Mouse (Mus musculus): ENCODE data around the gene Bmf. TPM values are rescaled to one million over a fixed set of nuclear protein-coding genes. Genes with fewer than 3 reads are reported as not detected.

Bmf gene
- 14.4 and 26.8 TPM in 2 replicates for total RNA-seq (2021)
- long read RNA-seq, experiment 1, full-length matches to known transcripts, result 1 of 4 reads
- long read RNA-seq, experiment 1, partial matches to known transcripts, result 0 of 4 reads
- long read RNA-seq, experiment 1, other reads (novel, unspliced or antisense), result 3 of 4 reads
- long read RNA-seq, experiment 2, partial matches to known transcripts, result 0 of 1 reads
- long read RNA-seq, experiment 2, other reads (novel, unspliced or antisense), result 1 of 1 reads

DNA sequence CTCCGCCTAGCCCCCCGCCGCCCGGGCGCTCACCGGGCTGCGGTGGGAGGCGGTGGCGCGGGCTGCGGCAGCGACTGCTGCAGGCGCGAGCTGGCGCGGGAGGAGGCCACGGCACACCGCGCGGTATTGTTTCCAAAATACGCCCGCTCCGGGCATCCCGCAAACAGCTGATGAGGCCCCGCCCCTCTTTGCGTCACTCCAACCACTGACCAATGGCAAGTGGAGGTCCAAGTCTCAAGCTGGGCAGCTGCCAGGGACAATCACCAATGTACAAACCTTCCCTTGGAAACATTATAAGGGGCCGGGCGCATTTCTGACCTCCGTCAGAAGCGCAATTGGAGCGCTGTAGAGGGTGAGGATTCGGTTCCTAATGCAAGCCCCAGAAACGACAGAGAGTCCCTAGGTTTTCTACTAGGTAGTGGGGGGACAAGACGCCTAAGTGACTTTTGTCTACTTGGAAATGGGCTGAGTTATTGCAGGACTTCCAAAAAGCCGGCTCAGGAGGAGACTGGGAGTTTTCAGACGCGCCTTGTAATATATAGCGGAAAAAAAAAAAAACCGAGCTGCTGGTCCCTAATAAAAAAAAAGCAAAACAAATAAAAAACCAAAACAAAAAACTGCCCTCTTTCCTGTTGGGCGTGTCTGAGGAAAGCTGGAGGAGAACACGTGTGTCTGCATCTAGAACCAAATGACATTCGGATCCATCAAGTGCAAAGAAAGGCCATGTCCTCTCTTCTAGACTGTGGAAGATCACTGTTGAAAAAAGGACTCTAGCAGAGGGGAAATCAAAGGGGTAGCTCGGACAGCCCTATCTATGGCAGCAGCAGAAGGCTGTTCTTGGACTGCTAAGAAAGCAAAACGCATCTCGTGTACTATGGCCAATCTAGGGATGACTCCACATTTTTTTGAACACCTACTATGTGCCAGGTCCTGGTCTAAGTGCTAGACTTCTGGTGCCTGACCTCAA lies at the start of gene Bmf:
Bmf (minus strand) TSS at position 181 of the 967 bp plus-strand sequence.
- peak; percentile 99 for DNase-seq

- DNase-seq, result no peak
These were observed 49.6 kb upstream of the Bmf start for GRCm38 (mm10) chr2:118599087-118599486.

DNA sequence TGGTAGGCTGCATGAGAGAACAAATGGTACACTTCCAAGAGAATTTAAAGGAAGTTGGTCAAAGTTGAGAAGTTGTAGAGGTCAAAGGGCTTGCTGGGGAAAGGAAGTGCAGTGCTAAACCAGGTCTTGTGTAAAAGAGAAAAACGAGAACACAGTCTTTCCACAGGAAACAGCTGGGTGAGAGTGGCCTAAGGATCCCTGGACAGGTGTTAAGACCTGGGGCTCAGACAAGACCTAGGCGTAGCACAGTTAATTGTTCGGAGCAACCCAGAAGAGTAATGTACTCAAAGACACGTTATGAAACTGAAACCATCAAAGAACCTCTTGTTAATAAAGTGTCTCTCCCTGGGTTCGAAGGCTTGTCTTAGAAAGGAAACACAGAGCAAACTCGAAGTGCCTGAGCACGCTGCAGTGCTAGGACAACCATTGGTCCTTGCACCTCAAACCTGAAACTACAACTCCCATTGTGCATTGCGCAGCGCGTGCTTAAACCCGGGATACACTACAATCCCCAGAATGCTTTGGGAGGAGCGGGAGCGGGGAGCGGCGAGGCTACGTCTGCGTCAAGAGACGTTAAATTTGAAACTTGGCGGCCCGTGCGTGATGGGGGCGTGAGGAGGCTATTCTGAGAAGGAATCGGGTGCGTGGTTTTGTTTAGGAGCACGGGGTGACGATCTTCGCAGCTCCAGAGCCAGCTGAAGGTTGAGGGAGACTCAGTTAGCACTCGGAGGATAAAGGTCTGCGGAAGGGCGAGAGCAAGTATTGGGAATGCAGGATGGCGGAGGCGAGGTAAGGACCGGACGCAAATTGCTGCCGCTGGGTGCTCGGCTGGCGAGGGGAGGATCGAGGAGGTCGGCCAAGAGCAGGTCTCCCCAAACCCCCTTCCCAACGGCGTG lies 48.4 kb upstream of the Bmf start, which contains the start of gene Bub1b:
Bub1b (plus strand) TSS at position 539 of the 896 bp plus-strand sequence.
- peak; percentile 94 for DNase-seq

DNA sequence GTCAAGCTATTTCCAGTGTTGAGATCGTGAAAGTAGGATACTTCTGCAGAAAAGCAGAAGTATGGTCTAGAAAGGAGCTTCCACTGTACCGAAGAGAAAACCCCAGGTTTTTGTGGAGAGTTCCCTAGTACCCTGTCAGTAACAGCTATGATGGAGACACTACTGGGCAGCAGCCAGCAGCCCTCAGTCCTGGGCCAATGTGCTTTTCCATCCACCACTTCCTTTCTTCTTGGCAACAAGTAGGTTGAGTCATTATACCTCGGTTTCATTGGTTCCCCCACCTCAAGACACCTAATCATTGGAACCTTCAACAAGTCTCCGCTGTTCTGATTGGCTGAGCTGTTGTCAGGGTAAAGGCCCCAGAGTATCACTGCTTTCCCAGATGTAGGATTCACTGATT lies 41.6 kb upstream of the Bmf start:
- no peak for DNase-seq

GRCm38 (mm10) chr2:118587686-118588085 lies 38.2 kb upstream of the Bmf start:
- DNase-seq, result no peak

GRCm38 (mm10) chr2:118586013-118586412 lies 36.5 kb upstream of the Bmf start:
- no peak for DNase-seq

GRCm38 (mm10) chr2:118573135-118573534 lies 23.6 kb upstream of the Bmf start:
- no peak for DNase-seq

GRCm38 (mm10) chr2:118572183-118572836 lies 22.8 kb upstream of the Bmf start:
- no peak for DNase-seq

DNA sequence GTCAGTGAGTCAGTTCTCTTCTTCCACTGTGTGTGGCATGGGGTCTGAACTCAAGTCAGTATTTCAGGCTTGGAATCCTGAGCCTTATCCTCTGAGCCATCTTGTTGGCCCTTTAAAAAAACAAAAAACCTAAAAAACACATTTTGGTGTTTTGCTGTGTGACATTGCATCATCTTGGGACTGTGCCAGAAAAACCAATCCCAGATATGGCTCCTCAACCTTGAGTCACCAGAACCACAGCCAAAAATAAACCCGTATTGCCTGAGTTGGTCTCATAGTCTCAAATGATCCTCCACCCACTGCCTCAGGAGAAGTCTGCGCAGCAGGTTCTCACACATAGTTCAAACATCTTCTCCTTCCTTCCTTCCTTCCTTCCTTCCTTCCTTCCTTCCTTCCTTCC lies 21.5 kb upstream of the Bmf start:
- peak; percentile 45 for DNase-seq

DNA sequence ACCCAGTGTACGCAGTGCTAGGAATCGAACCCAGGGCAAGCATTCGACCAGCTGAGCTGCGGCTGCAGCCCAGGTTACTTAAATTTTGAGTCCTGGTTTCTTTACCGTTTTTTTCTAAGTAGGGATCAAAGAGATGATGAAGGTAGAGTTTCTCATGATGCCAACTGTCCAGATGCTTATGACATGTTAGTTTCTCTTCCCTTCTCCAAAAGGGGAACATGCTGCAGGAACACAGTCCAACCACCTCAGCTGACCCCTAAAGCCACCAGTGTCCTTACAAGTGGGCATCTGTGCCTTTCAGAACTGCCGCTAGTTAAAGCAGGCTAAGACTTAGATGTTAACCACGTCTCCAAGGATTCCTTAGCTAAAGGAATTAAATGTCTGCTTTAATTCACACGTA lies 17.7 kb upstream of the Bmf start:
- no peak for DNase-seq

- DNase-seq, result no peak
These were observed 12.9 kb upstream of the Bmf start for GRCm38 (mm10) chr2:118562431-118562830.

- no peak for DNase-seq
These were observed 12.5 kb upstream of the Bmf start for GRCm38 (mm10) chr2:118562015-118562414.

- no peak for DNase-seq
These were observed 8.9 kb upstream of the Bmf start for GRCm38 (mm10) chr2:118558426-118558825.

- DNase-seq, result peak; percentile 31
These were observed 5.0 kb upstream of the Bmf start for GRCm38 (mm10) chr2:118554356-118554990.

- DNase-seq, result no peak
These were observed 2.1 kb upstream of the Bmf start for GRCm38 (mm10) chr2:118551606-118552005.

DNA sequence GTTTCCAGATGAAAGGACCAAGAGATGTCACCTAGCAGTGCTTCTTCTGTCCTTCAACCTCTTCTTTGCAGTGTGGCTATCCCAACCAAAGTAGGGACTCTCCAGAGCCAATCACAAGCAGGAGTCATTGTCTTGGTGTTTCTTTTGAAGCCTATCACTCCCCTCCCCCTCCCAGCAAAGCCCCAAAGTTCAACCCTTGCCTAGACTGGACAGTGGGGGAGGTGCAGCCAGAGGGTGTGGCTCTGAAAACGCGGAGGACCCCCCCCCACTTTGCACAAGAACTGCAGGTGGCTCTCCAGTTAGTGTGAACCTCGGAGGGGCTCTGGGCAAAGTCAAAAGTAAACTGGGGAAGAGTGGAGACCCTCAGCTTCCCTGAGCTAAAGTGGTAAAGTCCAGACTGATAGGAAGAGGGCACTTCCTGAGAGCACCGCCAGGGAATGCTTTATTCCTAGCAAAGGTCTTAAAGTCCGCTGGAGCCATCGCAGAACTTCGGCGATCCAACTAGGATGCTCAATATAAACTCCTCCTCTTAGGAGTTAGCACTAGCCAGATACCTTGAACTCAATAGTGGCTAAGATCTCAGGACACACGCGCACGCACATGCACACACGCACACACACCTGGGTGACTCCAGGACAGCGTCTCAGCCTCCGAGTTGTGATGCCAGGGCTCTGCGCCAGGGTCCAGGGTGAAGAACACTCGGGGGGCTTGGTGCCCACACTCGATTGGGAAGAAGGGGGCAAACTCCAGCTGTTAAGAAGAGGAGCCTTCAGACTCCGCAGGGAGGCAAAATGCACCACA lies 866 bp downstream of the Bmf start:
- peak; percentile 45 for DNase-seq

- DNase-seq, result peak; percentile 80
These were observed 1.9 kb downstream of the Bmf start for GRCm38 (mm10) chr2:118547541-118548016.

DNA sequence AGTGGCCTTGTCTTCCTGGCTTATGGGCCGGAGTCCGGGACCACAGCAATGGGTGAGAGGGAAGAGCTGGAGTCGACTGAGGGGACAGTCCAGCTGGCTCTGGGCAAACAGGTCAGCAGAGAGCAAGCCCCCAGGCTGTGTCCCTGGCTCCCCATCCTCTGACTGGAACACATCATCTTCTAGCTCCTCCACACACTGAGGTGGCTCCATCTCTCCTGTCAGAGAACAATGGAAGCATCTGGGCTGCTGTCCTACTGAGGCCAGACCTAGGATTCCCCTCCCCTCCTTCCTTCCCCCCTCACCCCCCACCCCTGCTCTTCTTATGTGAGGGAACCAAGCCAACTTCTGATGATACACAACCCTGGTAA lies 2.7 kb downstream of the Bmf start:
- no peak for DNase-seq

DNA sequence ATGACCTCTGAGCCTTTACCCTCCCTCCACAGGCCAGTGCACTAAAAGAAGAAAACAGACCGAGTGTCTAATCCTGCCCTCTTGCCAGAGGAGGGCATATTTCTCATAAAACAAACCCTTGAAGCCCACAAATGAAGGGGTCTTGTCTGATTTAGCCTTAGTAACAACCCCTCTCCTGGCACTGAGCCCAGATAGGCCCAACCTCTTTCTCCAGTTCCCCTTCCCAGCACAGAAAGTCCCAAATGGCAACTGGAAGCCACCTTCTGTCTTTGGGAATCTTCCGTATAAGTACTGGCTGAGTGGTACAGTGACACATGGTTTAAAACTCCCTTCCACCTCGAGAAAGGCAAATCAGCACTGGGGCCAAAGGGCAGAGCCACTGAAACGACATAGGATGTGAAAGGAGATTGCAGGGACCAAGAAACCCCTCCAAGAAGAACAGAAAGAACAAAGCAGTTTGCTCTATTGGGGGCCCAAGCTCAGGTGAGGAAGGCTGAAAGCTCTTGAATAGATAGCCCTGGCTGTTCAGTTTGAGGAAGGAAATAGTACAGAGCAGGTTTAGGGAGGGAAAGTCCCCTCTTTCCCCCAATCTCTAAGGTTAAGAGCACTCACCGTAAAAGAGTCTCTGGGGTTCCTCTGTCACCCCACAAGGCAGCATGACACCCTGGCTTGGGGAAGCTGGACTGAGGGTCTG lies 3.2 kb downstream of the Bmf start:
- no peak for DNase-seq

All from adrenal gland, postnatal 14 days (tissue).